Comparison of ENCODE assay signal across 18 mouse cellular contexts in the genomic region with DNA sequence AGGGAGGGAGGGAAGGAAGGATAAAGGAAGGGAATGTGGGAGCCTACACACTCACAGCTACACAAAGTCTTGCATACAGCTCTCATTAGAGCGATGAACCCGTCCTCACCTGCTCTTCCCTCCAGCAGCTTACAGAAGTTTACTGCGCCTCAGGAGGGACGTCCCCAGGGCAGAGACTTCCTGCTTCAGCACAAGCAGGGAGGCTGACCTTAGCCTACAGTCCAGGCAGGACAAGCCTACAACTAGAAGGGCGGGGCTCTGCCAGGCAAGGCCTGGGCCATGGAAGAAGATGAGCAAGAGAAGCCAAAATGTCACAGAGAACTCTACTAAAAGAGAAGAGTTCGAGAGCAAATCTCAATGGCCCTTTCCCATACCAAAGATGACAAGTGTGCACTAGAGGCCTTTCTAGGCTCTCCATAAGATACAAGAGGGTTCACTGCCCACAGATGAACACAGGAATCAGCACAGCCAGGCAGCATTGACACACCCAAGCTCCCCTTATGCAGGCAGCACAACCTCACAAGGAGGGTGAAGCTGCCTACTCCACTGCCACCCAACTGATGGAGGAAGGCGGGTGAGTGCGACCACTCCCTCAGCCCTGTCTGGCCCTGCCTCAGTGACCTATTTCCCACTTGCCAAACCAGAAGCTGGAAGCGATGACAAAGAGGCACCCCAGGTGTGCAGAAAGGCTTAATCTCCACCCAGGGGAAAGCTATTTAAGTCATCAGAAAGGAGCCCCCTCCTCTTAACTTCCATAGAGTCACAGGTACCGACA. TPM values are rescaled to one million over a fixed set of nuclear protein-coding genes. Genes with fewer than 3 reads are reported as not detected.
DNase-seq lines count a peak whose midpoint lies in the region; ATAC-seq and TF ChIP-seq lines count a peak whose summit lies in the region.
"Had no signal": no experiment of that assay in that cellular context is flagged by ENCODE, and none has a peak within 500 bp of the region (broad histone marks: within the 10 kb centered on the region; RNA-seq: fewer than 3 reads in every experiment).

No protein-coding gene starts in this region.

- no peaks in the 10 kb centered on the region for H3K27me3 ChIP-seq in spleen, adult 2 months (ENCODE audit: control insufficient read depth, insufficient read depth, low read length)
- H3K27me3 ChIP-seq in E14TG2a.4 (ENCODE audit: insufficient read depth, low read length) = no peaks in the 10 kb centered on the region; the same call in 1 of the 2 replicates
- H3K27me3 ChIP-seq: heart, embryonic 15.5 days; kidney, embryonic 15.5 days; limb, embryonic 12.5 days had no signal

- H3K27ac ChIP-seq in spleen, adult 2 months (ENCODE audit: insufficient read depth, low read length) = peak overlapping the region; percentile 34; the same call in 1 of the 2 replicates
- H3K27ac ChIP-seq: heart, embryonic 15.5 days; hindbrain, embryonic 12.5 days; kidney, embryonic 15.5 days; limb, embryonic 12.5 days had no signal

- no peaks in the 10 kb centered on the region for H3K9me3 ChIP-seq in E14TG2a.4 (ENCODE audit: low read length)
- H3K9me3 ChIP-seq: heart, embryonic 15.5 days; hindbrain, embryonic 12.5 days; kidney, embryonic 15.5 days; limb, embryonic 12.5 days had no signal

- H3K36me3 ChIP-seq in spleen, adult 2 months (ENCODE audit: control insufficient read depth, insufficient read depth, low read length) = peaks cover 7% of the 10 kb centered on the region; the same call in 1 of the 2 replicates
- H3K36me3 ChIP-seq in E14TG2a.4 (ENCODE audit: insufficient read depth, low read length) = peaks cover 21% of the 10 kb centered on the region
- H3K36me3 ChIP-seq: hindbrain, embryonic 12.5 days had no signal

- intact Hi-C loops in left cerebral cortex, postnatal 25 days (cut with DNase I) = no loop called here
- intact Hi-C loops in heart, postnatal 25 days (cut with DNase I) = no loop called here

- TF ChIP-seq CTCF in spleen, adult 2 months (IDR thresholded peaks at IDR 0.05; ENCODE audit: extremely low read depth, insufficient read depth, insufficient read length, insufficient replicate concordance) = no peak
- no peak for TF ChIP-seq CTCF in E14TG2a.4 (conservative IDR thresholded peaks at IDR 0.05; ENCODE audit: low read length)

- WGBS in spleen, adult 2 months = 57% methylated on average over 10 of the region's 10 CpGs

- DNase-seq in spleen, adult 2 months (ENCODE audit: low read depth in 1 of 2, low spot score in 2 of 2) = peak in 1 of 2 experiments; percentile 34
- DNase-seq in spleen, adult 12 weeks (ENCODE audit: low spot score) = no peak
- peak; percentile 54 for DNase-seq in thymus, postnatal 14 days
- no peak for DNase-seq in left cerebral cortex, postnatal 25 days (ENCODE audit: low spot score in 2 of 2)
- no peak for DNase-seq in cerebellum, adult 18-20 months
- DNase-seq in heart, postnatal 25 days (ENCODE audit: low spot score) = no peak
- DNase-seq: adrenal gland, postnatal 10 days; cerebellum, postnatal 36 days; layer of hippocampus, adult 9-11 months; right cerebral cortex, postnatal 25 days had no signal

- H3K4me1 ChIP-seq in spleen, adult 2 months (ENCODE audit: control insufficient read depth, insufficient read depth, insufficient read length) = peaks cover 10% of the 10 kb centered on the region; the same call in 1 of the 2 replicates
- H3K4me1 ChIP-seq in E14TG2a.4 (replicated peaks; ENCODE audit: low read depth, low read length) = peaks cover 70% of the 10 kb centered on the region

- no peak overlapping the region for H3K4me3 ChIP-seq in spleen, adult 2 months (ENCODE audit: extremely low read depth, insufficient read depth, insufficient read length)
- 0 out of 2 replicates have a peak overlapping the region, but pooled peaks have one; percentile 20 for H3K4me3 ChIP-seq in E14TG2a.4 (replicated peaks; ENCODE audit: low read length)
- H3K4me3 ChIP-seq: heart, embryonic 15.5 days; hindbrain, embryonic 12.5 days; kidney, embryonic 15.5 days; limb, embryonic 12.5 days had no signal

- ATAC-seq in megakaryocyte, adult 5-6 weeks (ENCODE audit: poor library complexity, severe bottlenecking) = peak; percentile 56

- TF ChIP-seq POLR2A in spleen, adult 2 months (IDR thresholded peaks at IDR 0.05; ENCODE audit: low read depth, low read length) = no peak

RNA-seq across cellular contexts. Expression of gene Sft2d2, which starts 5.2 kb away (rescaled TPM):
- polyA plus RNA-seq in spleen, adult 2 months (2012; rRNA removed) = 34.5 and 38.1 TPM in 2 replicates
- total RNA-seq in megakaryocyte, adult 5-6 weeks (2015) = 36.7 and 40.6 TPM in 2 replicates
- total RNA-seq in megakaryocyte, adult 5-6 weeks (2017) = 43.9 and 46.4 TPM in 2 replicates
- total RNA-seq in left cerebral cortex, postnatal 25 days (2021) = 10 to 100 TPM; 12.6 to 12.9 TPM
- 10 to 100 TPM; 12.4 to 13.5 TPM for total RNA-seq in heart, postnatal 25 days (2021)

RNA-seq across cellular contexts. Expression of gene Tbx19, which starts 28.4 kb away (rescaled TPM):
- polyA plus RNA-seq in spleen, adult 2 months (2012; rRNA removed) = 0.15 and 0.16 TPM in 2 replicates
- total RNA-seq in megakaryocyte, adult 5-6 weeks (2015) = not detected in 2 replicates
- not detected in 2 replicates for total RNA-seq in megakaryocyte, adult 5-6 weeks (2017)
- total RNA-seq in left cerebral cortex, postnatal 25 days (2021) = not detected
- not detected for total RNA-seq in heart, postnatal 25 days (2021)
- total RNA-seq: adrenal gland, postnatal 10 days had no signal
- polyA plus RNA-seq: embryonic facial prominence, embryonic 11.5 days; heart, embryonic 15.5 days; hindbrain, embryonic 12.5 days; limb, embryonic 12.5 days; liver, embryonic 16.5 days had no signal

RNA-seq across cellular contexts. Expression of gene Tiprl, which starts 47.8 kb away (rescaled TPM):
- polyA plus RNA-seq in spleen, adult 2 months (2012; rRNA removed) = 13.2 and 17.1 TPM in 2 replicates
- 25.7 and 25.8 TPM in 2 replicates for total RNA-seq in megakaryocyte, adult 5-6 weeks (2015)
- total RNA-seq in megakaryocyte, adult 5-6 weeks (2017) = 49.6 and 52.0 TPM in 2 replicates
- 10 to 100 TPM; 59.0 to 60.6 TPM for total RNA-seq in left cerebral cortex, postnatal 25 days (2021)
- total RNA-seq in heart, postnatal 25 days (2021) = 10 to 100 TPM; 33.9 to 38.4 TPM
